Mouse (Mus musculus) kidney, postnatal 0 days (tissue): ENCODE data around the gene Cd151. TPM values are rescaled to one million over a fixed set of nuclear protein-coding genes. Genes with fewer than 3 reads are reported as not detected.

Experiments
- ATAC-seq: fragments of 200-750 bp; cut with Nextera tagmentation; replicated peaks from 2 replicates; pipeline ENCODE4 v1.8.0; 2017; ENCODE audit warnings: low read depth, moderate number of reproducible peaks, moderate TSS enrichment, moderate library complexity; ENCODE audit not compliant: low FRiP score
- DNase-seq: peaks from one replicate; pipeline ENCODE4 v3.0.0-alpha.2; 2016; ENCODE audit warnings: low spot score
- H3K27ac ChIP-seq: fragments of 300-500 bp; sonication (generic); 2 replicates; pipeline ENCODE4 v1.5.1; 2014; ENCODE audit warnings: mild to moderate bottlenecking
- H3K27me3 ChIP-seq: fragments of 300-500 bp; sonication (generic); 2 replicates; pipeline ENCODE4 v1.6.1; 2014; ENCODE audit warnings: low read length, mixed read lengths; ENCODE audit not compliant: insufficient read depth
- H3K36me3 ChIP-seq: fragments of 300-500 bp; sonication (generic); 2 replicates; pipeline ENCODE4 v1.6.1; 2014; ENCODE audit warnings: low read length, mixed read lengths; ENCODE audit not compliant: insufficient read depth
- H3K4me1 ChIP-seq: fragments of 300-500 bp; sonication (generic); replicated peaks from 2 replicates; pipeline ENCODE4 v1.6.1; 2014; ENCODE audit warnings: antibody characterized with exemption, low read length, mixed read lengths; ENCODE audit not compliant: insufficient read depth
- H3K4me2 ChIP-seq: fragments of 300-500 bp; sonication (generic); 2 replicates; pipeline ENCODE4 v1.6.1; 2014; ENCODE audit warnings: mild to moderate bottlenecking, low read length, moderate library complexity, mixed read lengths
- H3K4me3 ChIP-seq: fragments of 300-500 bp; sonication (generic); replicated peaks from 2 replicates; pipeline ENCODE4 v1.5.1; 2014; ENCODE audit warnings: low read depth, low read length
- H3K9ac ChIP-seq: fragments of 300-500 bp; sonication (generic); 2 replicates; pipeline ENCODE4 v1.6.1; 2014; ENCODE audit warnings: low read depth, low read length
- H3K9me3 ChIP-seq: fragments of 300-500 bp; sonication (generic); replicated peaks from 2 replicates; pipeline ENCODE4 v1.6.1; 2016; ENCODE audit warnings: low read length, inconsistent platforms, mixed read lengths
- CTCF ChIP-seq: IDR thresholded peaks from 2 replicates; pipeline ENCODE4 v1.5.1; 2016; ENCODE audit warnings: antibody characterized with exemption, low read depth, mild to moderate bottlenecking, moderate library complexity
- WGBS: fragments of 180-500 bp; shearing (Covaris S2); extraction: QIAGEN DNeasy Blood & Tissue Kit; methylation state at CpG from one replicate; pipeline ENCODE4 v1.1.7; 2014; 5-methylcytosine and 5-hydroxymethylcytosine counted together
- polyA plus RNA-seq: library from polyadenylated mRNA; unstranded; fragments of >200 nt; fragmentation: Nextera tagmentation; extraction: Ambion mirVana; gene quantifications from 2 replicates; pipeline ENCODE4 v1.2.1, GENCODE M21; 2015

The Cd151 gene
- polyA plus RNA-seq, 1 experiment from 2014 or later = 36.1 TPM

DNA sequence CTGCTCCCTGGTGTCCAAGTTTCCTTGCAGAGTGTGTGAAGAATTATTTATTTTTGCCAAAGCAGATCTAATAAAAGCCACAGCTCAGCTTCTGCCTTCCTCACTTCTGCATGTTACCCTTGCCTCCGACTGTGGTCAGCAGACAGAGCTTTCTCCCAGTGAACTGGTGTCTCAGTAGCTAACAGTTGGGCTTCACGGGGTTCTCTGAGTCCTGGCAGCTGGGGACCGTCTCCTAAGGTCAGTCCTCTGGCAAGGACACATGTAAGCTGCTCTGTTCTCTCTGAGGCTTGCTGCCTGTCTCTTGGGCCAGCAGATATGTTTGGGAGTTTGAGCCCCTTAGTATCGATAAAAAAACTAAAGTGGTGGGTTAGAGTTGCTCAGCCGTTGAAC, 7.2 kb upstream of the Cd151 start:
- DNase-seq (no peak), ATAC-seq (no peak)
- no peak overlapping the region for H3K9ac ChIP-seq
- peaks cover 27% of the 10 kb centered on the region for H3K4me1 ChIP-seq
- peaks cover 13% of the 10 kb centered on the region; the same call in 1 of the 2 replicates for H3K36me3 ChIP-seq
- H3K27ac ChIP-seq = no peak overlapping the region
- no peaks in the 10 kb centered on the region for H3K27me3 ChIP-seq
- H3K9me3 ChIP-seq = no peaks in the 10 kb centered on the region
- TF ChIP-seq CTCF = no peak
- H3K4me3 ChIP-seq = no peak overlapping the region
- 62% methylated on average over 5 of the region's 5 CpGs for WGBS
- no peak overlapping the region for H3K4me2 ChIP-seq

DNA sequence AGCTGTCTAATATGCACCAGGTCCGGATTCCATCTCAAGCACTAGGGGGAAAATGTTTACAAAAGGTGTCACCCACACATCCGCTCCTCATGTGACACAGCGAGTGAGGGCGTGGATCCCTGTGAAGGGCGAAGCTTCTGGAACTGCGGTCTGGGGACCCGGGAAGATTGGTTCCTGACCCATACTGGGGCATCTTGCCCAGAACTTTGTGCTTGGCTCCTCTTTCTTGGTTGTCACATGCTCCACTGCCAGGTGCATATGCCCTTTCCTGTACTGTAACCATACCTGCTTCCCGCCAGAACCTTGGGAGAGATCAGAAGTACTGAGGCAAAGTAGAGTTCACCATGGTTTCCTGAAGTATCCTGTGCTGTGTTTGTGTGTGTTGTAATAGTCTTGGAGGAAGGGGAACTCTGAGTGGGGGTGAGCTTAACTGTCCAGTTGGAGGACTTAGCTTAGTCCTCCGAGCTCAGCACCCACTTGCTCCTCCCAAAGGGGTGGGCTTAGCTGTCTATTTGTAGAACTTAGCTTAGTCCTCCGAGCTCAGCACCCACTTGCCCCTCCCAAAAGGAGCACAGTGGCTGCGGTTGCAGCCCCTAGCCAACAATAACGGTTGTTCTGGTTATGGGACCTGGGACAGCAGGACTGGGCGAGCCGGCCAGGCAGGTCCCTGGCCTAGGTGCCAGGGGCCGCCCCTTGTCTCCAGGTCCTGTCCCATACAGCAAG, 6.6 kb upstream of the Cd151 start, which contains the start of gene Cracr2b:
TSS of gene Cracr2b (plus strand) at position 704 of the 723 bp plus-strand sequence.
- TF ChIP-seq CTCF = no peak
- DNase-seq (no peak), ATAC-seq (no peak)
- Histone ChIP-seq H3K4me1 (peaks cover 33% of the 10 kb centered on the region), H3K4me3 (peak within 1 kb of the TSS; percentile 47), H3K27ac (0 out of 2 replicates have a peak within 1 kb of the TSS, but pooled peaks have one; percentile 20), H3K27me3 (no peaks in the 10 kb centered on the region), H3K36me3 (peaks cover 13% of the 10 kb centered on the region; the same call in 1 of the 2 replicates), H3K4me2 (peak within 1 kb of the TSS; percentile 79), H3K9me3 (no peaks in the 10 kb centered on the region), H3K9ac (peak within 1 kb of the TSS; percentile 66)
- 72% methylated on average over 15 of the region's 15 CpGs for WGBS

DNA sequence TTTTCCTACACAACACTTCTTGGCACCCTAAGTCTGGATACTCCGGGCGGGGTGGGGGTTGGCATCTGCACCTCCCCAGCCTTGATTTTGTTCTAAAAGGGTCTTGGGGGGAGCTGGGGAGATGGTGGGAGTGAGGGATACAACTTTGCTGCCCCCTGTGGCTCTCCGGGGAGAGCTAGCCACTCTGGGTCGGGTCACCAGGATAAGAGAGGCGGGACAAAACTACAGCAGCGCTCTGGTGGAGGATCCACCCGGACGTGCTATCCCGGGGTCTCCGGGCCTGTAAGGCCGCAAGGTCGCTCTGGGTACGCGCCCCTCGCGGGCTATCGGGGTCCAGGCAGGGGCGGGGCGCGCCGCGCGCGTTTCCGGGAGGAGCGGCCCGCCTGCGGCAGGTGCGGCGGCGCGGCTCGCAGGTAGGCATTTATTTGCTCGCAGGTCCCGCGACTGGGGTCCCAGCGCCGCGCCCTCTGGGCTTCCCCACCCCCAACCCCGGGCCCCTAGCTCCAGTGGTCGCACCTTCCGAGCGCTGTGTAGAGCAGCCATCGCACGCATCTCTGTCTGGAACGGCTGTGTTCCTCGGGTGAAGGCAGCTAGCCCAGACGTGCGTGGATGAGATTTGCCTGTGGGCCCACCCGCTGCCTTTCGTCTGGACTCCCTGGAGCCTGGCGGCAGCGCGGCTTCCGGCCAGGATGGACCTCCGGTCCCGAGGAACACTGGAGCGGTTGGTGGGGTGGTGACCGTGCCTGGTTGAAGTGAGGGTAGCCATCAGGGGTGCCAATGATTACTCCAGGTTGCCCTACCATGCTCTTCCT, 5.5 kb upstream of the Cd151 start:
- TF ChIP-seq CTCF = peak; percentile 44
- no peaks in the 10 kb centered on the region for H3K9me3 ChIP-seq
- peaks cover 13% of the 10 kb centered on the region; the same call in 1 of the 2 replicates for H3K36me3 ChIP-seq
- H3K9ac ChIP-seq = peak overlapping the region; percentile 66
- H3K4me1 ChIP-seq = peaks cover 33% of the 10 kb centered on the region
- peak; percentile 63 for DNase-seq
- H3K27ac ChIP-seq = 0 out of 2 replicates have a peak overlapping the region, but pooled peaks have one; percentile 20
- peak overlapping the region; percentile 47 for H3K4me3 ChIP-seq
- H3K4me2 ChIP-seq = peak overlapping the region; percentile 79
- H3K27me3 ChIP-seq = no peaks in the 10 kb centered on the region
- WGBS = 2% methylated on average over 54 of the region's 59 CpGs
- ATAC-seq = 0 out of 2 replicates have a peak, but pooled peaks have one; percentile 3

DNA sequence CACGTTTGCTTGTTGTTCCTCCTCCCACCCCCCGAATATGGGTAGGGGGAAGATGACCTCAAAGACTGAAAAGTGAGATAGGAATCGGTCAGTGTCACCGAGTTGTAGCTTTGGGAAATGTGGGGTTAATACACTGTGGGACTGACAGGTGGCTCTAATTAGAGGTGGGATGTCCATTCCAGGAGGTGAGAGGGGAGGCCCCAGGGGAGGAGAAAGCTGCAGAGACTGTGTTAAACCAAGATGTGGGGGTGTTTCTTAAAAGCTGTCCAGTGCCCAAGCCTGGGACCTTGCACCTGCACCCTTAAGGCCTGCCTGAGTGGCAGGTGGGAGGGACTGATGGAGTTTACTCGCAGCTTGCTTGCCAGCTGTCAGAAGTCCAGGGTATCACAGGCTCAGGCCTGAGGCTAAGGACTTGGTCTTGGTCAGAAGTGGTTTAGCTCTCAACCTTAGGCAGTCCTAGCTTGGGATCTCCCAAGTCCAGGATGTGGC, 4.8 kb upstream of the Cd151 start:
- Histone ChIP-seq H3K36me3 (peaks cover 13% of the 10 kb centered on the region; the same call in 1 of the 2 replicates), H3K9ac (peak overlapping the region; percentile 66; the same call in 1 of the 2 replicates), H3K27ac (0 out of 2 replicates have a peak overlapping the region, but pooled peaks have one; percentile 20), H3K4me3 (peak overlapping the region; percentile 47), H3K27me3 (no peaks in the 10 kb centered on the region), H3K4me2 (peak overlapping the region; percentile 79), H3K9me3 (no peaks in the 10 kb centered on the region), H3K4me1 (peaks cover 37% of the 10 kb centered on the region)
- 12% methylated on average over 5 of the region's 5 CpGs for WGBS
- TF ChIP-seq CTCF = no peak
- ATAC-seq (no peak), DNase-seq (no peak)

DNA sequence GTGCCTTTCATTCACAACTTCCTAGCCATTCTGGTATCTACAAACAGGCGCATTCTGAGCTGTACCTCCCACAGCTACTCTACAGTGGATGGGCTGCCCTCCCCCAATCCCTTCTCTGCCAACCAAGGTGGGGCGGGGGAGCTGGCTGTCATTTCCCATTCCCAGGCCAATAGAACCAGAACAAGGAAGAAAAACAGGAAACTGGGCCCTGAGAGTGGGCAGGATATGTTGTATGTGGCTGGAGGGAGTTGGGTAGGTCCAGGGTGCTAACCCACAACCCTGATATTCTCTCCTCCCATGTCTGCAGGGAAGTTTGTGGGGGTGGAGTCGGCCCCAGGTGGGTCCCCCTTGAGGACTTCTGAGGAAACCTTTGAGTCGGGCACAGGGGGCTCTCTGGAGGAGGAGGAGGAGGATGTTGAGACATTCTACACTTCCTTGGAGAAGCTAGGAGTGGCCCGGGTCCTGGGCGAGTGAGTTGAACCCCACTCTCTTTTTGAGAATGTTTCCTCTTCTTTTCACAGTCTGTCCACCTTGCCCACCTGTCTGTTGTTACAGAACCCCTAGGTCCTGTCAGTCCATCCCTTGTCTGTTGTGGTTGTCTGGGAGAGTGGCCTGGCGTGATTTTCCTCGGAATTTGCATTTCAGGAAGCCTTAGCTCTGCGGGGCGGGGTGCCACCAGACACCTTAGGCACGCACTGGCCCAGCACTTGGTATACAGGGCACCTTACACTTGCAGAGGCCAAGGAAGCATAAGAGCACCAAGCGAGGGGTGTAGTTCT, 3.2 kb upstream of the Cd151 start:
- Histone ChIP-seq H3K9ac (peak overlapping the region; percentile 32; the same call in 1 of the 2 replicates), H3K4me1 (peaks cover 48% of the 10 kb centered on the region), H3K4me3 (peak overlapping the region; percentile 12; the same call in 1 of the 2 replicates), H3K27ac (peak overlapping the region; percentile 26; the same call in 1 of the 2 replicates), H3K27me3 (no peaks in the 10 kb centered on the region), H3K4me2 (peak overlapping the region; percentile 50), H3K9me3 (no peaks in the 10 kb centered on the region), H3K36me3 (peaks cover 2% of the 10 kb centered on the region; the same call in 1 of the 2 replicates)
- DNase-seq (peak; percentile 66), ATAC-seq (no peak)
- no peak for TF ChIP-seq CTCF
- WGBS = 36% methylated on average over 12 of the region's 12 CpGs
